Mouse (Mus musculus) embryonic facial prominence, embryonic 13.5 days (tissue): ENCODE data around the gene 2510039O18Rik. TPM values are rescaled to one million over a fixed set of nuclear protein-coding genes. Genes with fewer than 3 reads are reported as not detected.

ENCODE experiments used
- ATAC-seq: fragments of 200-750 bp; cut with Nextera tagmentation; 2 replicates; pipeline ENCODE4 v1.8.0; 2017; ENCODE audit warnings: low read depth; ENCODE audit not compliant: insufficient number of reproducible peaks, insufficient read depth, low FRiP score, low TSS enrichment
- H3K27ac ChIP-seq: fragments of 300-500 bp; sonication (generic); 2 replicates; pipeline ENCODE4 v1.5.1; 2015; ENCODE audit warnings: moderate library complexity, mild to moderate bottlenecking, inconsistent platforms
- H3K27me3 ChIP-seq: fragments of 300-500 bp; sonication (generic); 2 replicates; pipeline ENCODE4 v1.6.1; 2015; ENCODE audit warnings: mild to moderate bottlenecking, inconsistent platforms
- H3K36me3 ChIP-seq: fragments of 300-500 bp; sonication (generic); 2 replicates; pipeline ENCODE4 v1.6.1; 2015; ENCODE audit warnings: mild to moderate bottlenecking, inconsistent platforms
- H3K4me1 ChIP-seq: fragments of 300-500 bp; sonication (generic); 2 replicates; pipeline ENCODE4 v1.6.1; 2015; ENCODE audit warnings: inconsistent platforms
- H3K4me2 ChIP-seq: fragments of 300-500 bp; sonication (generic); 2 replicates; pipeline ENCODE4 v1.6.1; 2015; ENCODE audit warnings: moderate library complexity, mild to moderate bottlenecking, inconsistent platforms
- H3K4me3 ChIP-seq: fragments of 300-500 bp; sonication (generic); 2 replicates; pipeline ENCODE4 v1.5.1; 2015; ENCODE audit warnings: mild to moderate bottlenecking, inconsistent platforms
- H3K9ac ChIP-seq: fragments of 300-500 bp; sonication (generic); 2 replicates; pipeline ENCODE4 v1.6.1; 2015; ENCODE audit warnings: mild to moderate bottlenecking, inconsistent platforms
- H3K9me3 ChIP-seq: fragments of 300-500 bp; sonication (generic); 2 replicates; pipeline ENCODE4 v1.6.1; 2016; ENCODE audit warnings: inconsistent platforms
- WGBS: fragments of 180-500 bp; shearing (Covaris S2); methylation state at CpG from one replicate; pipeline ENCODE4 v1.1.7; 2015; ENCODE audit warnings: mixed read lengths; 5-methylcytosine and 5-hydroxymethylcytosine counted together
- polyA plus RNA-seq: library from polyadenylated mRNA; unstranded; fragments of >200 nt; fragmentation: Nextera tagmentation; extraction: Ambion mirVana; gene quantifications from 2 replicates; pipeline ENCODE4 v1.2.1, GENCODE M21; 2015

The 2510039O18Rik gene
- polyA plus RNA-seq, 1 experiment from 2014 or later, result 17.7 TPM

GRCm38 (mm10) chr4:147937486-147937885 is 3.2 kb upstream of the 2510039O18Rik start:
- Histone ChIP-seq H3K27me3 (no peaks in the 10 kb centered on the region), H3K27ac (no peak overlapping the region), H3K9ac (no peak overlapping the region), H3K4me2 (no peak overlapping the region), H3K4me1 (peaks cover 77% of the 10 kb centered on the region), H3K9me3 (no peaks in the 10 kb centered on the region), H3K4me3 (no peak overlapping the region), H3K36me3 (no peaks in the 10 kb centered on the region)
- WGBS, result 52% methylated on average over 5 of the region's 5 CpGs
- no peak for ATAC-seq

GRCm38 (mm10) chr4:147938148-147939096 is 2.3 kb upstream of the 2510039O18Rik start:
- H3K27me3 ChIP-seq, result no peaks in the 10 kb centered on the region
- H3K4me1 ChIP-seq, result peaks cover 84% of the 10 kb centered on the region
- WGBS, result 43% methylated on average over 14 of the region's 14 CpGs
- 0 out of 2 replicates have a peak, but pooled peaks cover 1% of the 10 kb centered on the region for H3K36me3 ChIP-seq
- H3K27ac ChIP-seq, result peak overlapping the region; percentile 90
- ATAC-seq, result no peak
- no peak overlapping the region for H3K4me2 ChIP-seq
- no peak overlapping the region for H3K9ac ChIP-seq
- H3K9me3 ChIP-seq, result no peaks in the 10 kb centered on the region
- no peak overlapping the region for H3K4me3 ChIP-seq

- 23% methylated on average over 9 of the region's 9 CpGs for WGBS
- Histone ChIP-seq H3K4me1 (peaks cover 70% of the 10 kb centered on the region), H3K4me2 (peak overlapping the region; percentile 100), H3K27me3 (no peaks in the 10 kb centered on the region), H3K36me3 (peaks cover 18% of the 10 kb centered on the region), H3K27ac (peak overlapping the region; percentile 90), H3K4me3 (peak overlapping the region; percentile 93), H3K9ac (0 out of 2 replicates have a peak overlapping the region, but pooled peaks have one; percentile 27), H3K9me3 (no peaks in the 10 kb centered on the region)
- no peak for ATAC-seq
These were observed 584 bp upstream of the 2510039O18Rik start for GRCm38 (mm10) chr4:147940111-147940510.

GRCm38 (mm10) chr4:147941045-147942020 is 638 bp downstream of the 2510039O18Rik start:
- no peaks in the 10 kb centered on the region for H3K27me3 ChIP-seq
- H3K9me3 ChIP-seq, result no peaks in the 10 kb centered on the region
- peak overlapping the region; percentile 91 for H3K9ac ChIP-seq
- peak; percentile 39 for ATAC-seq
- H3K4me3 ChIP-seq, result peak overlapping the region; percentile 93
- peak overlapping the region; percentile 100 for H3K4me2 ChIP-seq
- 6% methylated on average over 84 of the region's 88 CpGs for WGBS
- peaks cover 30% of the 10 kb centered on the region for H3K36me3 ChIP-seq
- peaks cover 65% of the 10 kb centered on the region for H3K4me1 ChIP-seq
- H3K27ac ChIP-seq, result peak overlapping the region; percentile 60; the same call in 1 of the 2 replicates

- Histone ChIP-seq H3K9ac (no peak overlapping the region), H3K4me3 (0 out of 2 replicates have a peak overlapping the region, but pooled peaks have one; percentile 5), H3K4me1 (peaks cover 53% of the 10 kb centered on the region), H3K27me3 (no peaks in the 10 kb centered on the region), H3K36me3 (peaks cover 47% of the 10 kb centered on the region), H3K9me3 (no peaks in the 10 kb centered on the region), H3K4me2 (peak overlapping the region; percentile 100), H3K27ac (no peak overlapping the region)
- no peak for ATAC-seq
- 100% methylated on average over 1 of the region's 1 CpGs for WGBS
These were observed 2.3 kb downstream of the 2510039O18Rik start for GRCm38 (mm10) chr4:147943005-147943404.

- Histone ChIP-seq H3K36me3 (peaks cover 64% of the 10 kb centered on the region), H3K27ac (no peak overlapping the region), H3K4me3 (no peak overlapping the region), H3K4me2 (no peak overlapping the region), H3K27me3 (no peaks in the 10 kb centered on the region), H3K4me1 (peaks cover 14% of the 10 kb centered on the region), H3K9me3 (no peaks in the 10 kb centered on the region), H3K9ac (no peak overlapping the region)
- 35% methylated on average over 2 of the region's 2 CpGs for WGBS
- ATAC-seq, result no peak
These were observed 6.8 kb downstream of the 2510039O18Rik start for GRCm38 (mm10) chr4:147947511-147947910.

- ATAC-seq, result no peak
- Histone ChIP-seq H3K4me1 (no peaks in the 10 kb centered on the region), H3K36me3 (peaks cover 14% of the 10 kb centered on the region), H3K27me3 (no peaks in the 10 kb centered on the region), H3K27ac (no peak overlapping the region), H3K4me3 (no peak overlapping the region), H3K9ac (no peak overlapping the region), H3K4me2 (no peak overlapping the region), H3K9me3 (no peaks in the 10 kb centered on the region)
- 10% methylated on average over 4 of the region's 4 CpGs for WGBS
These were observed 12.9 kb downstream of the 2510039O18Rik start for GRCm38 (mm10) chr4:147953590-147953989.

GRCm38 (mm10) chr4:147957141-147957540 is 16.4 kb downstream of the 2510039O18Rik start:
- no peak overlapping the region for H3K9ac ChIP-seq
- no peak overlapping the region for H3K4me2 ChIP-seq
- WGBS, result 36% methylated on average over 11 of the region's 11 CpGs
- ATAC-seq, result no peak
- no peaks in the 10 kb centered on the region for H3K9me3 ChIP-seq
- no peaks in the 10 kb centered on the region for H3K4me1 ChIP-seq
- no peaks in the 10 kb centered on the region for H3K36me3 ChIP-seq
- no peak overlapping the region for H3K27ac ChIP-seq
- H3K27me3 ChIP-seq, result no peaks in the 10 kb centered on the region
- no peak overlapping the region for H3K4me3 ChIP-seq

- 44% methylated on average over 6 of the region's 6 CpGs for WGBS
- ATAC-seq, result no peak
- no peaks in the 10 kb centered on the region for H3K9me3 ChIP-seq
These were observed 19.5 kb downstream of the 2510039O18Rik start for GRCm38 (mm10) chr4:147959881-147960831.

GRCm38 (mm10) chr4:147962781-147963180 is 22.1 kb downstream of the 2510039O18Rik start:
- Histone ChIP-seq H3K9me3 (no peaks in the 10 kb centered on the region), H3K9ac (no peak overlapping the region), H3K36me3 (no peaks in the 10 kb centered on the region), H3K27ac (no peak overlapping the region), H3K4me1 (no peaks in the 10 kb centered on the region), H3K4me3 (no peak overlapping the region), H3K4me2 (no peak overlapping the region), H3K27me3 (no peaks in the 10 kb centered on the region)
- ATAC-seq, result no peak
- 32% methylated on average over 6 of the region's 6 CpGs for WGBS

More at GRCm38 (mm10) chr4:147959881-147960831, 19.5 kb downstream of the 2510039O18Rik start:
- H3K4me3 ChIP-seq, result no peak overlapping the region
- no peak overlapping the region for H3K4me2 ChIP-seq
- H3K36me3 ChIP-seq, result no peaks in the 10 kb centered on the region
- H3K27ac ChIP-seq, result no peak overlapping the region
- no peak overlapping the region for H3K9ac ChIP-seq
- no peaks in the 10 kb centered on the region for H3K4me1 ChIP-seq
- H3K27me3 ChIP-seq, result no peaks in the 10 kb centered on the region
